Mouse (Mus musculus): ENCODE data around the gene Fdxr. TPM values are rescaled to one million over a fixed set of nuclear protein-coding genes. Genes with fewer than 3 reads are reported as not detected.

Fdxr gene
- polyA plus RNA-seq, 1 experiment from 2014 or later, result 7.3 TPM

DNA sequence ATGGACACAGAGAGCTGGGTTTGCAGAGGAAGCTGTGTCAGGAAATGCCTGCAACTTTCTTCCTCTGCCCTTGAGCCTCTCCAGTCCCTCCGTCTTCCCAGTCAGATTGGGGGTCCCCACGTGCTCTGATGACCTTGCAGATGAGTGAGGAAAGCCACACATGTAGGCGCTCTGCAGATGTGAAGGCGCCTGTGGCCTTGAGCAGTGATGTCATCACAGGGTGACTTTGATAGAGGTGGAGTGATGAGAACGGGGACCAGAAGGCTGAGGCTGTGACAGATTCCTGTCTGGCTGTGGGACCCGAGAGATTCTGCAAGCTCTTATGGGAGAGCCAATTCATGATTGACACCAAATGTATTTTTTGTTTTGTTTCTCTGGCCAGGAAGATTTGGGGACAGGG, 53.0 kb downstream of the Fdxr start:
- Histone ChIP-seq H3K4me1 (ENCODE audit: insufficient read depth) (peaks cover 28% of the 10 kb centered on the region), H3K4me2 (ENCODE audit: low read depth, low read length) (peak overlapping the region; percentile 7; the same call in 1 of the 2 replicates), H3K27ac (ENCODE audit: low read depth) (peak overlapping the region; percentile 22; the same call in 1 of the 2 replicates), H3K27me3 (ENCODE audit: insufficient read depth, low read length) (no peaks in the 10 kb centered on the region), H3K9me3 (ENCODE audit: low read length) (no peaks in the 10 kb centered on the region), H3K36me3 (replicated peaks; ENCODE audit: insufficient read depth, low read length) (0 out of 2 replicates have a peak, but pooled peaks cover 7% of the 10 kb centered on the region), H3K9ac (replicated peaks) (no peak overlapping the region), H3K4me3 (ENCODE audit: low read depth, low read length) (no peak overlapping the region)
- no peak for ATAC-seq
- no peak for DNase-seq
- no peak for TF ChIP-seq EP300 (IDR thresholded peaks at IDR 0.05; ENCODE audit: low read depth)
- TF ChIP-seq CTCF (IDR thresholded peaks at IDR 0.05; ENCODE audit: low read depth), result no peak
- 39% methylated on average over 6 of the region's 6 CpGs for WGBS (ENCODE audit: insufficient replicate concordance)

GRCm38 (mm10) chr11:115223451-115223850, 53.4 kb downstream of the Fdxr start:
- 47% methylated on average over 11 of the region's 11 CpGs for WGBS (ENCODE audit: insufficient replicate concordance)
- H3K9me3 ChIP-seq (ENCODE audit: low read length), result no peaks in the 10 kb centered on the region
- no peak for ATAC-seq
- H3K27ac ChIP-seq (ENCODE audit: low read depth), result peak overlapping the region; percentile 22
- no peak for TF ChIP-seq CTCF (IDR thresholded peaks at IDR 0.05; ENCODE audit: low read depth)
- no peak for TF ChIP-seq EP300 (IDR thresholded peaks at IDR 0.05; ENCODE audit: low read depth)
- H3K36me3 ChIP-seq (replicated peaks; ENCODE audit: insufficient read depth, low read length), result 0 out of 2 replicates have a peak, but pooled peaks cover 6% of the 10 kb centered on the region
- no peak overlapping the region for H3K4me3 ChIP-seq (ENCODE audit: low read depth, low read length)
- no peak for DNase-seq
- no peaks in the 10 kb centered on the region for H3K27me3 ChIP-seq (ENCODE audit: insufficient read depth, low read length)
- H3K4me2 ChIP-seq (ENCODE audit: low read depth, low read length), result 0 out of 2 replicates have a peak overlapping the region, but pooled peaks have one; percentile 7
- H3K4me1 ChIP-seq (ENCODE audit: insufficient read depth), result peaks cover 32% of the 10 kb centered on the region
- H3K9ac ChIP-seq (replicated peaks), result no peak overlapping the region

GRCm38 (mm10) chr11:115222570-115222969, 54.3 kb downstream of the Fdxr start:
- DNase-seq, result no peak
- H3K4me1 ChIP-seq (ENCODE audit: insufficient read depth), result peaks cover 40% of the 10 kb centered on the region
- 60% methylated on average over 5 of the region's 5 CpGs for whole genome bisulfite sequencing (ENCODE audit: insufficient replicate concordance)
- TF ChIP-seq CTCF (IDR thresholded peaks at IDR 0.05; ENCODE audit: low read depth) (no peak), EP300 (IDR thresholded peaks at IDR 0.05; ENCODE audit: low read depth) (no peak)
- H3K36me3 ChIP-seq (replicated peaks; ENCODE audit: insufficient read depth, low read length), result no peaks in the 10 kb centered on the region
- peak overlapping the region; percentile 44; the same call in 1 of the 2 replicates for H3K27ac ChIP-seq (ENCODE audit: low read depth)
- H3K4me2 ChIP-seq (ENCODE audit: low read depth, low read length), result no peak overlapping the region
- ATAC-seq, result no peak
- H3K9ac ChIP-seq (replicated peaks), result no peak overlapping the region
- H3K27me3 ChIP-seq (ENCODE audit: insufficient read depth, low read length), result no peaks in the 10 kb centered on the region
- H3K4me3 ChIP-seq (ENCODE audit: low read depth, low read length), result no peak overlapping the region
- H3K9me3 ChIP-seq (ENCODE audit: low read length), result no peaks in the 10 kb centered on the region

GRCm38 (mm10) chr11:115222077-115222476, 54.8 kb downstream of the Fdxr start:
- Histone ChIP-seq H3K4me3 (ENCODE audit: low read depth, low read length) (no peak overlapping the region), H3K36me3 (replicated peaks; ENCODE audit: insufficient read depth, low read length) (no peaks in the 10 kb centered on the region), H3K9me3 (ENCODE audit: low read length) (no peaks in the 10 kb centered on the region), H3K27me3 (ENCODE audit: insufficient read depth, low read length) (no peaks in the 10 kb centered on the region), H3K27ac (ENCODE audit: low read depth) (peak overlapping the region; percentile 44; the same call in 1 of the 2 replicates), H3K4me1 (ENCODE audit: insufficient read depth) (peaks cover 40% of the 10 kb centered on the region), H3K4me2 (ENCODE audit: low read depth, low read length) (no peak overlapping the region), H3K9ac (replicated peaks) (no peak overlapping the region)
- DNase-seq, result no peak
- TF ChIP-seq EP300 (IDR thresholded peaks at IDR 0.05; ENCODE audit: low read depth) (no peak), CTCF (IDR thresholded peaks at IDR 0.05; ENCODE audit: low read depth) (no peak)
- ATAC-seq, result no peak
- WGBS (ENCODE audit: insufficient replicate concordance), result 66% methylated on average over 12 of the region's 12 CpGs

- no peaks in the 10 kb centered on the region for H3K27me3 ChIP-seq (ENCODE audit: insufficient read depth, low read length)
- 61% methylated on average over 10 of the region's 10 CpGs for WGBS (ENCODE audit: insufficient replicate concordance)
- H3K4me2 ChIP-seq (ENCODE audit: low read depth, low read length), result peak overlapping the region; percentile 29; the same call in 1 of the 2 replicates
- H3K4me1 ChIP-seq (ENCODE audit: insufficient read depth), result peaks cover 35% of the 10 kb centered on the region
- peak overlapping the region; percentile 87 for H3K27ac ChIP-seq (ENCODE audit: low read depth)
- no peak for TF ChIP-seq CTCF (IDR thresholded peaks at IDR 0.05; ENCODE audit: low read depth)
- TF ChIP-seq EP300 (IDR thresholded peaks at IDR 0.05; ENCODE audit: low read depth), result no peak
- peaks cover 4% of the 10 kb centered on the region for H3K36me3 ChIP-seq (replicated peaks; ENCODE audit: insufficient read depth, low read length)
- no peaks in the 10 kb centered on the region for H3K9me3 ChIP-seq (ENCODE audit: low read length)
- ATAC-seq (peak; percentile 69), DNase-seq (no peak)
- no peak overlapping the region for H3K9ac ChIP-seq (replicated peaks)
- no peak overlapping the region for H3K4me3 ChIP-seq (ENCODE audit: low read depth, low read length)
Observed at GRCm38 (mm10) chr11:115219685-115220084, 57.2 kb downstream of the Fdxr start.

DNA sequence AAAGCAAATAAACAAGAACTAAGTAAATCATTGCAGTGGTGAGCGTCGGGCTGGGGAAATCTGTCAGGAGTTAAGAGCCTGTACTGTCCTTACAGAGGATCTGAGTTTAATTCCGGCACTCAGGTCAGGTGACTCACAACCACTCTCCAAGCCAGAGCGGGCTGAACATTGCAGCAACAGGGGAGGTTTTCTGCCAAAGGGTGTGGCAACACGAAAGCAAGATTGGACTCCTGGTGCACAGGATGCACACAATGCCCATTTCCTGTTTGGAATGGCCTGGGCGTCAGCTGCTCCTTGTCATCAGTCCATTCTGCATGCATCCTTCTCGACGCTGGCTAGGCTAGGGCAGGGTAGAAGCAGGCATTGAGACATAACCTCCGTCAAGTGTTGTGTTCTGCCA, 57.6 kb downstream of the Fdxr start:
- Histone ChIP-seq H3K9ac (replicated peaks) (no peak overlapping the region), H3K27ac (ENCODE audit: low read depth) (peak overlapping the region; percentile 87), H3K27me3 (ENCODE audit: insufficient read depth, low read length) (no peaks in the 10 kb centered on the region), H3K4me2 (ENCODE audit: low read depth, low read length) (peak overlapping the region; percentile 29), H3K4me1 (ENCODE audit: insufficient read depth) (peaks cover 32% of the 10 kb centered on the region), H3K4me3 (ENCODE audit: low read depth, low read length) (no peak overlapping the region), H3K36me3 (replicated peaks; ENCODE audit: insufficient read depth, low read length) (peaks cover 4% of the 10 kb centered on the region), H3K9me3 (ENCODE audit: low read length) (no peaks in the 10 kb centered on the region)
- DNase-seq, result peak; percentile 68
- TF ChIP-seq EP300 (IDR thresholded peaks at IDR 0.05; ENCODE audit: low read depth) (no peak; the same call in 1 of the 2 replicates), CTCF (IDR thresholded peaks at IDR 0.05; ENCODE audit: low read depth) (no peak)
- peak; percentile 89 for ATAC-seq
- WGBS (ENCODE audit: insufficient replicate concordance), result 40% methylated on average over 9 of the region's 9 CpGs

Small RNA genes lying within 50 kb of the gene (microRNA-seq; reads per million reads assigned to microRNA genes)
- not detected for gene Gm25837

Other genes starting within 250 kb of the Fdxr start
- not detected in 2 replicates for gene Cd300ld5, start 239.3 kb downstream of the Fdxr start, polyA plus RNA-seq (2015; fragmentation: Nextera tagmentation; extraction: Ambion mirVana)
- not detected in 2 replicates for gene Cd300ld3, start 228.6 kb downstream of the Fdxr start, polyA plus RNA-seq (2015; fragmentation: Nextera tagmentation; extraction: Ambion mirVana)
- gene Cd300e, start 214.9 kb downstream of the Fdxr start, polyA plus RNA-seq (2015; fragmentation: Nextera tagmentation; extraction: Ambion mirVana), result 0.98 and 1.1 TPM in 2 replicates
- 2.5 and 3.1 TPM in 2 replicates for gene Rab37, start 185.6 kb downstream of the Fdxr start, polyA plus RNA-seq (2015; fragmentation: Nextera tagmentation; extraction: Ambion mirVana)
- gene Cd300lf, start 143.1 kb downstream of the Fdxr start, polyA plus RNA-seq (2015; fragmentation: Nextera tagmentation; extraction: Ambion mirVana), result 8.5 and 9.3 TPM in 2 replicates
- gene Slc9a3r1, start 113.7 kb downstream of the Fdxr start, polyA plus RNA-seq (2015; fragmentation: Nextera tagmentation; extraction: Ambion mirVana), result 101 and 115 TPM in 2 replicates
- gene Tmem104, start 89.6 kb downstream of the Fdxr start, polyA plus RNA-seq (2015; fragmentation: Nextera tagmentation; extraction: Ambion mirVana), result 5.7 and 7.1 TPM in 2 replicates
- 16.5 and 16.7 TPM in 2 replicates for gene Nat9, start 89.2 kb downstream of the Fdxr start, polyA plus RNA-seq (2015; fragmentation: Nextera tagmentation; extraction: Ambion mirVana)
- 0.04 and 0.09 TPM in 2 replicates for gene Grin2c, start 9.8 kb downstream of the Fdxr start, polyA plus RNA-seq (2015; fragmentation: Nextera tagmentation; extraction: Ambion mirVana)
- 4.6 and 4.9 TPM in 2 replicates for gene Fads6, start 20.6 kb upstream of the Fdxr start, polyA plus RNA-seq (2015; fragmentation: Nextera tagmentation; extraction: Ambion mirVana)
- not detected in 2 replicates for gene Otop2, start 30.1 kb upstream of the Fdxr start, polyA plus RNA-seq (2015; fragmentation: Nextera tagmentation; extraction: Ambion mirVana)
- gene Ush1g, start 45.0 kb upstream of the Fdxr start, polyA plus RNA-seq (2015; fragmentation: Nextera tagmentation; extraction: Ambion mirVana), result 0.29 and 0.46 TPM in 2 replicates
- gene Otop3, start 57.7 kb upstream of the Fdxr start, polyA plus RNA-seq (2015; fragmentation: Nextera tagmentation; extraction: Ambion mirVana), result not detected in 2 replicates
- gene Hid1, start 90.7 kb upstream of the Fdxr start, polyA plus RNA-seq (2015; fragmentation: Nextera tagmentation; extraction: Ambion mirVana), result 1.1 and 1.2 TPM in 2 replicates
- gene Cdr2l, start 104.9 kb upstream of the Fdxr start, polyA plus RNA-seq (2015; fragmentation: Nextera tagmentation; extraction: Ambion mirVana), result 1.3 and 1.5 TPM in 2 replicates
- gene Mrpl58, start 126.7 kb upstream of the Fdxr start, polyA plus RNA-seq (2015; fragmentation: Nextera tagmentation; extraction: Ambion mirVana), result 88.0 and 91.6 TPM in 2 replicates
- 857 and 872 TPM in 2 replicates for gene Atp5h, start 142.9 kb upstream of the Fdxr start, polyA plus RNA-seq (2015; fragmentation: Nextera tagmentation; extraction: Ambion mirVana)
- gene Kctd2, start 143.1 kb upstream of the Fdxr start, polyA plus RNA-seq (2015; fragmentation: Nextera tagmentation; extraction: Ambion mirVana), result 5.4 and 6.3 TPM in 2 replicates
- 2.1 and 2.8 TPM in 2 replicates for gene Trim80, start 163.5 kb upstream of the Fdxr start, polyA plus RNA-seq (2015; fragmentation: Nextera tagmentation; extraction: Ambion mirVana)
- 10.4 and 11.5 TPM in 2 replicates for gene Slc16a5, start 185.4 kb upstream of the Fdxr start, polyA plus RNA-seq (2015; fragmentation: Nextera tagmentation; extraction: Ambion mirVana)
- 2.9 and 3.9 TPM in 2 replicates for gene Armc7, start 198.6 kb upstream of the Fdxr start, polyA plus RNA-seq (2015; fragmentation: Nextera tagmentation; extraction: Ambion mirVana)
- gene Nt5c, start 214.8 kb upstream of the Fdxr start, polyA plus RNA-seq (2015; fragmentation: Nextera tagmentation; extraction: Ambion mirVana), result 46.5 and 48.3 TPM in 2 replicates
- gene Jpt1, start 237.3 kb upstream of the Fdxr start, polyA plus RNA-seq (2015; fragmentation: Nextera tagmentation; extraction: Ambion mirVana), result 114 and 117 TPM in 2 replicates

All from liver, postnatal 0 days (tissue).